Mouse (Mus musculus) Patski (cell line): ENCODE results near the gene Ap1m2. TPM values are rescaled to one million over a fixed set of nuclear protein-coding genes. Genes with fewer than 3 reads are reported as not detected.

ENCODE experiments used
- ATAC-seq: fragments of 100-300 bp; one replicate; pipeline ENCODE4 v1.8.0; 2021
- CTCF ChIA-PET: fragments of 350-600 bp; sonication (Branson Sonifier 250); formaldehyde crosslinking; loops from one replicate; lab custom pipeline; 2022; ENCODE audit warnings: inconsistent platforms; lab: Charles Lee
- POLR2A ChIA-PET: fragments of 350-600 bp; sonication (Branson Sonifier 250); formaldehyde crosslinking; loops from one replicate; lab custom pipeline; 2022; ENCODE audit warnings: antibody characterized with exemption, inconsistent platforms; lab: Charles Lee
- DNase-seq: peaks from one replicate; pipeline ENCODE4 v3.0.0-alpha.2; 2011; ENCODE audit warnings: low read depth, low spot score
- H3K27me3 ChIP-seq: fragments of 371-371 bp; one replicate; pipeline ENCODE4 v1.5.1; 2021
- CTCF ChIP-seq: fragments of 100-300 bp; IDR thresholded peaks from one replicate; pipeline ENCODE4 v1.5.1; 2021
- in situ Hi-C: fragments of 300-500 bp; cut with MboI; formaldehyde crosslinking; loops from 3 replicates; pipeline ENCODE4 v1.11.1; 2018; ENCODE audit warnings: low pct_unique_long_range_greater_than_20kb, mixed read lengths
- polyA plus RNA-seq: library from polyadenylated mRNA; unstranded; gene quantifications from one replicate; pipeline ENCODE4 v1.2.3, GENCODE M21; 2021

Gene Ap1m2
- polyA plus RNA-seq, 1 experiment from 2014 or later, result not detected

DNA sequence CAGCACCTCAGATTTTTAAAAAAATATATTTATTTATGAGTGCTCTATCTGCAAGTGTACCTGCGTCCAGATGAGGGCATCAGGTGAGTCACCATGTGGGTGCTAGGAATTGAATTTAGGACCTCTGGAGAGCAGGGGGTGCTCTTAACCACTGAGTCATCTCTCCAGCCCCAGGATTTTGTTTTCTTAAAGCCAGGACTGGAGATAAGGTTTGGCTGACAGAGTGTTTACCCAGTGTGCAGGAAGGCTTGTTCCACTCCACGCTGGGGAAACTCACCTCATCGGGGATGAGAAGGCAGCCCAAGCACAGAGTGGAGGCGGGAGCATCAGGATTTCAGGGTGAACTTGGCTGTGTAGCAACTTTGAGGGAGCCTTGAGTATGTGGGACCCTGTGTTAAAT is 28.3 kb upstream of the Ap1m2 start:
- ATAC-seq (no peak), DNase-seq (no peak)
- no peak for TF ChIP-seq CTCF
- ChIA-PET CTCF (no interaction called here), POLR2A (interaction anchor here (0.7 kb wide), 1 partner anchor 17 kb away, joined by 4 read pairs; no protein-coding TSS in a partner anchor)
- no peaks in the 10 kb centered on the region for H3K27me3 ChIP-seq
- in situ Hi-C loops, result no loop called here

DNA sequence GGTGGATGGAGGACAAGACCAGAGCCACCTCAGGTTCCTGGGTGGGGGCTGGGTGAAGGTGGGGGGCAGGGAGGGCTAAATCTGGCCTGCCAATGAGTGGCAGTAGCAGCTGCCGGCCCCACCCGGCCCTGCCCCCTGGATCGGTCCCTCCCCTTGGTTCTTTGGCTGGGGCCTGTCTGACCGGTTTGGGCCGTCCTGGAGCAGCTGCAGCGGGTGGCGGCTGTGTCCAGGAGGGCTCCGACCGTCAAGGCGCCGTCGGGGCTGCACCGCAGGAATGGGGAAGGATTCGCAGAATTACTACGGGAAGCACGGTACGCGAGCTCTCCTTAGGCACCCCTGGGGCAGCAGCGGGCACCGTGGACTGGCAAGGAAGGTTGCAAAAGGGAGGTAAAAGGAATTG is 25.5 kb upstream of the Ap1m2 start:
- DNase-seq, result no peak
- POLR2A ChIA-PET, result interaction anchor here (0.9 to 1.1 kb wide), 3 partner anchors 10 to 19 kb away, joined by 3 to 4 read pairs (median 3); partner anchors contain the start of gene Slc44a2
- ATAC-seq, result peak; percentile 17
- no peak for TF ChIP-seq CTCF
- in situ Hi-C loops, result no loop called here
- CTCF ChIA-PET, result interaction anchor here (0.8 to 3.3 kb wide), 2 partner anchors 16 to 19 kb away, joined by 8 to 15 read pairs; partner anchors contain the start of gene Slc44a2
- H3K27me3 ChIP-seq, result no peaks in the 10 kb centered on the region

DNA sequence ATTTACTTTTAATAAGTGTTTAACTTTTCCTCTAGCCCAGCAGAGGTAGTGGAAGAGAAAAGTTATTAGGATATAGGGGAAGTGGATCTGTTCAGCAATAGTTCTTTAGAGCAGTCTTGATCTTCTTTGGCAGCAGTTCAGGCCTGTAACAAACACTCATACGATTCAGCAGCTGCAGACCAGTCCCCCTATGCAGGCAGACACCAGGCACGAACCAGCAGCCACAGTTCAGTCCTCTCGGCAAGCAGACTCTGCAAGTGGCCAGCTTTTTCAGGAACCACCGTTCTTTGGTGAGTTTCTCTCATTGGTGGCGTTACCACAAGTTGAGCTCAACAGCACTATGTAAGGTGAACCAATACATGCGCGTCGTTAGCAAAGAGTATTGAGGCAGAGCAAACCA is 24.4 kb upstream of the Ap1m2 start:
- in situ Hi-C loops, result no loop called here
- TF ChIP-seq CTCF, result no peak
- ATAC-seq (no peak), DNase-seq (no peak)
- no peaks in the 10 kb centered on the region for H3K27me3 ChIP-seq
- ChIA-PET POLR2A (interaction anchor here (0.8 kb wide), 1 partner anchor 9 kb away, joined by 3 read pairs; no protein-coding TSS in a partner anchor), CTCF (interaction anchor here (1.5 to 3.3 kb wide), 2 partner anchors 15 to 21 kb away, joined by 7 to 15 read pairs; partner anchors contain the start of gene Slc44a2)

DNA sequence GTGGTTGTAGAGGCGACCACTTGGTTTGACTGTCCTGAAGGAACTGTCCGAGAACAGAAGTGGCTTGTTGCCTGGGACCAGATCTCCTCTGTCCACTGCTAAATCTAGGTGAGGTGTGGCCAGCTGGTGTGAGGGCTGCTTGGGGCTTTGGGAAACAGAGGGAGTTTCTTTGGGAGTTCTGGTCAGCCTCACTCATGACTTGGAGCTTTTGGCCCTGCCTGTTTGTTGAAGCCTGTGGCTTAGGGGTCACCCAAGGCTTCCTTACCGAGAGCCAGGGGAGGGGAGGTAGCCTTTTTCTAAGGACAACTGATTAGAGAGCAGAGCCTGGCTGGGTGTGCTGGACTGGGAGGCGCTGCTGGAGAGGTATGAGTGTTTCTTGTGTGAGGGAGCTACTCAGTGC is 23.3 kb upstream of the Ap1m2 start:
- POLR2A ChIA-PET, result interaction anchor here (0.6 kb wide), 2 partner anchors 10 to 30 kb away, joined by 3 to 4 read pairs; no protein-coding TSS in a partner anchor
- DNase-seq (no peak), ATAC-seq (no peak)
- CTCF ChIA-PET, result interaction anchor here (1.6 to 4.1 kb wide), 4 partner anchors 14 to 22 kb away, joined by 7 to 17 read pairs (median 15); partner anchors contain the start of gene Slc44a2
- in situ Hi-C loops, result no loop called here
- H3K27me3 ChIP-seq, result no peaks in the 10 kb centered on the region
- no peak for TF ChIP-seq CTCF

DNA sequence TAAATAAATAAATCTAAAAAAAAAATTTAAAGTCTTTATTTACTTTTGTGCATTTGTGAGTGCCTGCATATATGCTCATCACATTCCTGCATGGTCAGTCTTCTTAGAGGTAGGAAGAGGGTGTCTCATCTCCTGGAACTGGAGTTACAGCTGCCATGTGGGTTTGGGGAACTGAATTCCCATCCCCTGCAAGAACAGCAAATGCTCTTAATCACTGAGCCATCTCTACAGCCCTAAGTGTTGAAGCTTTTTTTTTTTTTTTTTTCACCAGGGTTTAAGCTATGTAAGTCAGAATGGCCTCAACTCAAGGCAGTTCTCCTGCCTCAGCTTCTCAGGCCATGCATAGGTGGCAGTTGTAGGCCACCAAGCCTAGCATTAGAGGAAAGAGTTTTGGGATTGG is 22.6 kb upstream of the Ap1m2 start:
- CTCF ChIA-PET, result interaction anchor here (1.6 to 4.1 kb wide), 4 partner anchors 13 to 22 kb away, joined by 7 to 17 read pairs (median 15); partner anchors contain the start of gene Slc44a2
- H3K27me3 ChIP-seq, result no peaks in the 10 kb centered on the region
- no peak for ATAC-seq
- in situ Hi-C loops, result no loop called here
- DNase-seq, result no peak
- no peak for TF ChIP-seq CTCF
- POLR2A ChIA-PET, result interaction anchor here (0.6 kb wide), 1 partner anchor 31 kb away, joined by 4 read pairs; no protein-coding TSS in a partner anchor

DNA sequence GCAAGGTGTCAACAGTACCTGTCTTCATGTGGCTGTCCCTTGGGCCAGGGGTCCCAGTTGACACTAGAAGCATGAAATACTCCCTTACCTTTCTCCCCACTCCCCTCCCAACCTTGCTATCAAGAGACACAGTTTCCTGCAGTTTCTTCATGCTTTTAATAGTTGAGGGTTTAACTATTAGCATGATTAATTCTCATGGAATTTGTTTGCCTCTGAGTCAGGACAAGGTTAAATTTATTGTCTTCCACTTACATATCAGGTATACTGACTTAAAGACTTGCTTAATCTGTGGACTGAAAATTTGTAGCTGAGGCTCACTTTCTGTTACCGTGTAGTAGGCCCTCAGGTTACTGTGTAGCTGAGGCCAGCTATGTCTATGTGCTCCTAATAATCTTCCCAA is 21.4 kb upstream of the Ap1m2 start:
- peak; percentile 14 for ATAC-seq
- TF ChIP-seq CTCF, result no peak
- in situ Hi-C loops, result no loop called here
- ChIA-PET POLR2A (interaction anchor here (0.7 to 2.5 kb wide), 2 partner anchors 9 to 13 kb away, joined by 4 to 13 read pairs; partner anchors contain the start of gene Slc44a2), CTCF (interaction anchor here (2.0 to 4.1 kb wide), 2 partner anchors 20 to 24 kb away, joined by 15 to 17 read pairs; no protein-coding TSS in a partner anchor)
- no peaks in the 10 kb centered on the region for H3K27me3 ChIP-seq
- DNase-seq, result no peak

DNA sequence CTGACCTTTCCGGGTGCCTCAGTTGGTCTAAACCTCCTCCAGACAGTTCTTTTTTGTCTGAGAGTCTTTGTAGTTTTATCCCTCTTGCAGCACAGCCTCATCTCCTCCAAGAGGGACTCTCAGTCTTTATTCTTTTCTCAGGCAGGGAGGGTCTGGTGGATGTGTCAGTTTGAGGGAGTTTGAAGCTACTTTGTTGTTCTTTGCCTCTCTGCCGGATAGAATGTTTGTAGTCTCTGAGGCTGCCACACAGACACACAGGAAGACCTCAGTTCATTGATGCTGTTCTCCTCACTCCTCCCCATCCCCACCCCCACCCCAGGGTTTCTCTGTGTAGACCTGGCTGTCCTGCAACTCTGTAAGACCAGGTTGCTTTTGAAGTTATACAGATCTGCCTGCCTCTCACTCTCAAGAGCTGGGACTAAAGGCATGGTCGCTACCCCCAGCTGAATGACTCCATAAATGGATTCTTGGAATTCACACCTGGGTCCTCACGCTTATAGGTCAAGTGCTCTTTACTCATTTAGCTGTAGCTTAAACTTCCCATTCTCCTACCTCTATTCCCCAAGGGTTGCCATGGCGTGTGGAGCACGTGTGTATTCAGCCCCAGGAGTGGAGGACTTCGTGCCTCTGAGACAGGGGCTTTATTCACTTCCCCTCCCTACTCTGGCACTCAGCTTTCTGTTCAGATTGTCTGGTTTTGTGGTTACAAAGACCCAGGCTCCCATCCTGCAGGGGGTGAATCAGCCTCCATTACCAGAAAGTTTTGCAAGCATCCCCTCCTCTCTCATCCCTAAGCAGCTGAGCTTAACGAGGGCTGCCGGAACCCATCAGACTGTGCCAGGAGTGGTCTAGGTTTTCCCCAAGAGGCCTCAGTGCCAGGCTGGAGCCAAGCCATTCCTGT is 20.3 kb upstream of the Ap1m2 start:
- ChIA-PET POLR2A (interaction anchor here (0.6 to 2.5 kb wide), 3 partner anchors 12 to 133 kb away, joined by 4 to 13 read pairs (median 4); partner anchors contain the start of gene Slc44a2), CTCF (interaction anchor here (0.8 to 4.1 kb wide), 3 partner anchors 19 to 25 kb away, joined by 5 to 18 read pairs (median 17); no protein-coding TSS in a partner anchor)
- ATAC-seq (peak; percentile 70), DNase-seq (peak; percentile 83)
- in situ Hi-C loops, result no loop called here
- no peaks in the 10 kb centered on the region for H3K27me3 ChIP-seq
- no peak for TF ChIP-seq CTCF

DNA sequence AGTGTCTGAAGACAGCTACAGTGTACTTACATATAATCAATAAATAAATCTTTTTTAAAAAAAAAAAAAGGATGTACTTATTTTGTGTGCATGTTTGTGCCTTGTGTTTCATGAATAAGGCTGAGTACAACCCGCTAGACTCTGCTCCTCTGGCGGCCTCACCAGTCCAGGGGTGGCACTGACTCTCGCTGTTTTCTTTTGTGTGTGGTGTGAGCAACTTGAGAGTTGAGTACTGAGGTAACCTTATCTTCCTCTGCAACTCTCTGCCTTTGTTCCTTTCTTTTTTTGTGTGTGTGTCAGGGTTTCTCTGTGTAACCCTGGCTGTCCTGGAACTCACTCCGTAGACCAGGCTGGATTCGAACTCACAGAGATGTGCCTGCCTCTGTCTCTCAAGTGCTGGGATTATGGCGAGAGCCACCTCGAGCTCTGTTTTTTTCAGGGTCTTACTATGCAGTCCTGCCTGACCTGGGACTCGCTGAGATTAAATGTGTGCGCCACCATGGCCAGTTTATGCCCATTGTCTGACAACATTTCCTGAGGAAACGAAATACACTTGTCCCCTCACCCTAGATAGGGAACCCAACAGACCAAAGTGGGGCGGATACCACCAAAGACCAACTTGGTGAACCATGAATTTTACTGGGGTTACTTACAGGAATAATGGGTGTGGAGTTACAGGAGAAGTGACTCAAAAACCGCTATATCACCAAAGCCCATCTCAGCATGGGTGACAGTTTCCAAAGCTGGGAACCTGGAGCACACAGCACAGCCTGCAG is 19.4 kb upstream of the Ap1m2 start:
- CTCF ChIA-PET, result interaction anchor here (1.2 to 4.1 kb wide), 3 partner anchors 7 to 26 kb away, joined by 3 to 18 read pairs (median 17); no protein-coding TSS in a partner anchor
- in situ Hi-C loops, result no loop called here
- POLR2A ChIA-PET, result interaction anchor here (0.7 to 2.5 kb wide), 4 partner anchors 11 to 894 kb away, joined by 3 to 13 read pairs (median 4); partner anchors contain the start of gene Slc44a2
- no peaks in the 10 kb centered on the region for H3K27me3 ChIP-seq
- ATAC-seq (no peak), DNase-seq (no peak)
- TF ChIP-seq CTCF, result no peak

DNA sequence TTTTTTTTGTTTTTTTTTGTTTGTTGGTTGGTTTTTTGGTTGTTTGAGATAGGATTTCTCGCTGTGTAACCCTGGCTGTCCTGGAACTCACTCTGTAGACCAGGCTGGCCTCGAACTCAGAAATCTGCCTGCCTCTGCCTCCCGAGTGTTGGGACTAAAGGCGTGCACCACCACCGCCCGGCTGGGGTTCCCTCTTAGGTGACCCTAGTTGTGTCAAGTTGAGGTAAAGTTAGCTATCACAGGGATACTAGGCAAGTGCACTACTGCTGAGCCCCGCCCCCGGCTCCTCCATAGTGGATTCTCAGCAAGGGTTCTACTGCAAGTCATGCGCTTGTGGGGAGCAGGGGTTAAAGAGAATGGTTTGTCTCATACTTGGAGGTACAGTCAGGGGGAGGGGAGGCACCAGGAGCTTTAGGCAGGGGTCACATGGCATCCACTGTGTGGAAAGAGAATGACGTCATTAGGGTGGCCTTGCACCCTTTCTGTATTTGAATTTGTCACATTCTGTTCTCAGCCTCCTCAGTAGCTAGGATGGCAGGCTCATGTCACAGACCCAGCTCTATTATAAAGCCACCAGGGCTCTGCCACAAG is 17.7 kb upstream of the Ap1m2 start:
- DNase-seq (no peak), ATAC-seq (no peak)
- TF ChIP-seq CTCF, result no peak
- ChIA-PET POLR2A (interaction anchor here (0.9 to 1.2 kb wide), 2 partner anchors 8 to 10 kb away, joined by 3 to 4 read pairs; partner anchors contain the start of gene Slc44a2), CTCF (interaction anchor here (1.0 to 2.8 kb wide), 5 partner anchors 9 to 27 kb away, joined by 3 to 18 read pairs (median 5); partner anchors contain the start of gene Slc44a2)
- in situ Hi-C loops, result no loop called here
- no peaks in the 10 kb centered on the region for H3K27me3 ChIP-seq
